Mouse (Mus musculus) MEL (cell line): ENCODE measurements around the gene Cic.

Source experiments
- CTCF ChIP-seq, 3 experiments: IDR thresholded peaks in 2 of 3; conservative IDR thresholded peaks in 1 of 3; 2 replicates each; pipeline ENCODE4 v1.5.1; 2011 to 2012; ENCODE audit warnings: low read length in 3 of 3, low read depth in 2 of 3, mild to moderate bottlenecking in 2 of 3, improper control_type of control experiment in 1 of 3, inconsistent platforms in 1 of 3, mixed read lengths in 1 of 3, moderate library complexity in 1 of 3; ENCODE audit not compliant: control insufficient read depth in 1 of 3, insufficient read depth in 1 of 3, poor library complexity in 1 of 3, severe bottlenecking in 1 of 3
- MAFK ChIP-seq: IDR thresholded peaks from 2 replicates; pipeline ENCODE4 v1.6.1; 2011; ENCODE audit warnings: low read depth, mild to moderate bottlenecking, low read length, improper control_type of control experiment, borderline replicate concordance
- MAZ ChIP-seq: IDR thresholded peaks from 2 replicates; pipeline ENCODE4 v1.6.1; 2012; ENCODE audit warnings: low read depth, mild to moderate bottlenecking, inconsistent platforms, low read length, improper control_type of control experiment
- POLR2A ChIP-seq, 2 experiments: IDR thresholded peaks; 2 replicates each; pipeline ENCODE4 v1.6.1; 2011 to 2012; ENCODE audit warnings: low read length in 2 of 2, mild to moderate bottlenecking in 2 of 2, control low read depth in 1 of 2, improper control_type of control experiment in 1 of 2, low read depth in 1 of 2, moderate library complexity in 1 of 2; ENCODE audit not compliant: control insufficient read depth in 1 of 2, insufficient read depth in 1 of 2, poor library complexity in 1 of 2

DNA sequence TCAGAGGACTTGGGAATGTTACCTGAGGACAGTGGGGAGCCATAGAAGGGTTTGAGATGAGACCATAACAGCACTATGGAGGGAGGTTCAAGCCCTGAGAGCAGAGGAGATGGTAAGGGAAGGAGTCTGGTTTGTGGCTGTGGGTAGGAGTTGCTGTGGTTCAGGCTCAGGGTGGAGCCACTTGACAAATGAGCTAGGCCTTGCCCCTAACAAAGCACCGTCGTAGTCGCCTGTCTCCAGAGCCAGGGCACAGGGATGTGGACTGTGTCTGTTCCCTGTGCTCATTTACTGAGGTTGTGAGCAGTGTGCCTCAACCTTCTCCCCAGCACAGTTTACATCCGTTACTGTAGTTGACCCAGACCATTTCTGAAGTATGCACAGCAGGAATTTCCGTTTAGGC, 7.1 kb downstream of the Cic start:
- peak in 1 of 2 experiments; percentile 38; a peak in 1 of 4 replicates for TF ChIP-seq POLR2A (IDR thresholded peaks at IDR 0.05; ENCODE audit: control insufficient read depth in 1 of 2, insufficient read depth in 1 of 2, low read depth in 1 of 2, low read length in 2 of 2, poor library complexity in 1 of 2)
- TF ChIP-seq CTCF (IDR thresholded peaks at IDR 0.05 in 2 of 3, conservative IDR thresholded peaks at IDR 0.05 in 1 of 3; ENCODE audit: control insufficient read depth in 1 of 3, insufficient read depth in 1 of 3, low read depth in 2 of 3, low read length in 3 of 3, poor library complexity in 1 of 3, severe bottlenecking in 1 of 3), result no peak
- no peak for TF ChIP-seq MAZ
- TF ChIP-seq MAFK, result no peak
